Mouse (Mus musculus) left cerebral cortex, postnatal 10 days (tissue): Measurements from ENCODE around the gene Cx3cr1. TPM values are rescaled to one million over a fixed set of nuclear protein-coding genes. Genes with fewer than 3 reads are reported as not detected.

Source experiments
- DNase-seq, 2 experiments: peaks; one replicate each; pipeline ENCODE4 v3.0.0; 2021 to 2022; ENCODE audit warnings: low spot score in 2 of 2, mixed read lengths in 1 of 2; ENCODE audit errors: extremely low spot score in 1 of 2
- intact Hi-C: fragments of 180-260 bp; cut with DNase I; formaldehyde crosslinking; loops from one replicate; pipeline ENCODE4 v1.15.1; 2025
- total RNA-seq, 2 experiments: library from RNA; stranded (reverse); gene quantifications; 2 replicates each; pipeline ENCODE4 v1.2.3; 2021

Gene Cx3cr1
- total RNA-seq, 2 experiments from 2014 or later = 31.9 to 33.5 TPM

GRCm38 (mm10) chr9:119932358-119932757, 137.3 kb downstream of the Cx3cr1 start:
- DNase-seq = peak in 1 of 2 experiments; percentile 40
- intact Hi-C loops = no loop called here

GRCm38 (mm10) chr9:119926497-119926896, 143.2 kb downstream of the Cx3cr1 start:
- intact Hi-C loops = no loop called here
- no peak for DNase-seq

- DNase-seq = no peak
- intact Hi-C loops = no loop called here
These were observed 143.9 kb downstream of the Cx3cr1 start for GRCm38 (mm10) chr9:119925729-119926128.

- DNase-seq = peak in 1 of 2 experiments; percentile 36
- intact Hi-C loops = no loop called here
These were observed 144.5 kb downstream of the Cx3cr1 start for GRCm38 (mm10) chr9:119925120-119925657.

GRCm38 (mm10) chr9:119923462-119923861, 146.2 kb downstream of the Cx3cr1 start:
- intact Hi-C loops = no loop called here
- no peak for DNase-seq

- intact Hi-C loops = no loop called here
- DNase-seq = no peak
These were observed 149.8 kb downstream of the Cx3cr1 start for GRCm38 (mm10) chr9:119919858-119920257.

- intact Hi-C loops = no loop called here
- DNase-seq = no peak
These were observed 156.4 kb downstream of the Cx3cr1 start for GRCm38 (mm10) chr9:119913087-119913838.

- intact Hi-C loops = loop anchor here (5.0 kb wide), 1 partner anchor 458 kb away; no protein-coding TSS in a partner anchor
- no peak for DNase-seq
These were observed 159.7 kb downstream of the Cx3cr1 start for GRCm38 (mm10) chr9:119909931-119910330.

GRCm38 (mm10) chr9:119908708-119909107, 161.0 kb downstream of the Cx3cr1 start:
- intact Hi-C loops = loop anchor here (5.0 kb wide), 1 partner anchor 456 kb away; no protein-coding TSS in a partner anchor
- DNase-seq = no peak

- no peak for DNase-seq
These were observed 167.1 kb downstream of the Cx3cr1 start for GRCm38 (mm10) chr9:119902410-119903151.

GRCm38 (mm10) chr9:119899446-119899845, 170.2 kb downstream of the Cx3cr1 start:
- no peak for DNase-seq
- intact Hi-C loops = loop anchor here (10.0 kb wide), 1 partner anchor 255 kb away; no protein-coding TSS in a partner anchor

More at GRCm38 (mm10) chr9:119902410-119903151, 167.1 kb downstream of the Cx3cr1 start:
- intact Hi-C loops = no loop called here

GRCm38 (mm10) chr9:119895040-119895721, 174.5 kb downstream of the Cx3cr1 start:
- peak; percentile 19 to 75 for DNase-seq

GRCm38 (mm10) chr9:119894339-119895009, 175.2 kb downstream of the Cx3cr1 start, which contains the start of gene Wdr48:
Gene Wdr48, plus strand, starts transcription at chr9:119894878.
- intact Hi-C loops = loop anchor here (10.0 kb wide), 1 partner anchor 250 kb away; no protein-coding TSS in a partner anchor
- DNase-seq = peak; percentile 98 to 99

More at GRCm38 (mm10) chr9:119895040-119895721, 174.5 kb downstream of the Cx3cr1 start:
- intact Hi-C loops = loop anchor here (10.0 kb wide), 1 partner anchor 250 kb away; no protein-coding TSS in a partner anchor

GRCm38 (mm10) chr9:119893881-119894280, 175.8 kb downstream of the Cx3cr1 start:
- no peak for DNase-seq
- intact Hi-C loops = loop anchor here (10.0 kb wide), 1 partner anchor 249 kb away; no protein-coding TSS in a partner anchor

GRCm38 (mm10) chr9:119890692-119891091, 179.0 kb downstream of the Cx3cr1 start:
- intact Hi-C loops = loop anchor here (10.0 kb wide), 1 partner anchor 246 kb away; no protein-coding TSS in a partner anchor
- peak in 1 of 2 experiments; percentile 48 for DNase-seq

- no peak for DNase-seq
- intact Hi-C loops = no loop called here
These were observed 180.2 kb downstream of the Cx3cr1 start for GRCm38 (mm10) chr9:119889446-119889845.

- intact Hi-C loops = no loop called here
- DNase-seq = no peak
These were observed 180.8 kb downstream of the Cx3cr1 start for GRCm38 (mm10) chr9:119888843-119889246.
